Mouse (Mus musculus): ENCODE measurements at regions not wholly inside any gene's neighbourhood (a gene's known extent, or its start where the extent isn't known, plus 50 kb on each side); places are given as distances from the start of the nearest gene placed in this dataset.

DNA sequence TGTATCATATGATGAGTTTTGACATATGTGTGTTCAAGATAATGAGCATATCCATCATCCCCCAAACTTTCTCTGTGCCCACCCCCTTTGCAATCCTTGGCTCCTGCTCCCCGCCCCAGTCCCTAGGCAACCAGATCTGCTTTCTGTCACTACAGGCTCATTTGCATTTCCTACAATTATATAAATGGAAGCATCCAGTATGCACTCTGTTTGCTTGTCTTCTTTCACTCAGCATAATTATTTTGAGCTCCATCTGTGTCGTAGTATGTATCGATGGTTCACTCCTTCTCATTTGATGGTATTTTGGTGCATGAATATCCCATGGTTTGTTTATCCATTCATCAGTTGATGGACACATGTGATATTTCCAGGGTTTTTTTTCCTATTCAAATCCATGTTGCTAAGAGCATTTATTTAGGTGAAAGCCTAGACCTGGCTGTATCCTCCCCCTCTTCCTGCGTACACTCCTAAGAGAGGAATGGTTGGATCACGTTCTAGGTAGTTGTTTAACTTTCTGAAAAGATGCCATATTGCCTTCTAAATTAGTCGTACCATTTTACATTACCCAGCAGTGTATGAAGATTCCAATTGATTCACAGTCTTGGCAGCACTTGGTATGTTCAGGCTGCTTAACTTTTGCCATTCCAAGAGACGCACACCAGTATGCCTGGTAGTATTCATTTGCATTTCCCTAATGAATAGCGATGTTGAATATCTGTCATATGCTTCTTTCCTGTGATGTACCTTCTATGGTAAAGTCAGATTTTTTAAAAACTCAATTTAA, 127.1 kb upstream of the Gm4791 start:
- TF ChIP-seq CTCF (IDR thresholded peaks at IDR 0.05; ENCODE audit: borderline replicate concordance, insufficient read depth, low read depth, low read length) (no peak), POLR2A (IDR thresholded peaks at IDR 0.05; ENCODE audit: borderline replicate concordance, insufficient read depth, low read length) (no peak)

Data from cerebellum, adult 2 months (tissue).